Mouse (Mus musculus) v-Abl transformed pro-B cells (cell line): ENCODE results near the gene Prrg3.
"Not testable (repeated sequence)": the region's sequence is repeated elsewhere in the genome, so short reads cannot be mapped to it uniquely, and the experiment has no call there.

Source experiments
- in situ Hi-C, 2 experiments: fragments of 400-800 bp; cut with MboI; formaldehyde crosslinking; loops; one replicate each; pipeline ENCODE4 v1.15.1; 2025; ENCODE audit not compliant: unreplicated experiment in 2 of 2

The Prrg3 gene

GRCm38 (mm10) chrX:71962073-71963051 is at the start of gene Prrg3:
TSS of gene Prrg3 (plus strand) at chrX:71962624.
- in situ Hi-C loops, result no loop called here

GRCm38 (mm10) chrX:71946631-71947030 is 15.8 kb upstream of the Prrg3 start:
- in situ Hi-C loops, result loop anchor here (25.0 kb wide), 2 partner anchors 509 to 866 kb away; no protein-coding TSS in a partner anchor

- in situ Hi-C loops, result no loop called here
These were observed 4.1 kb upstream of the Prrg3 start for GRCm38 (mm10) chrX:71958366-71958765.

GRCm38 (mm10) chrX:71963275-71963912 is 970 bp downstream of the Prrg3 start:
- in situ Hi-C loops, result no loop called here

GRCm38 (mm10) chrX:71968216-71968615 is 5.8 kb downstream of the Prrg3 start:
- in situ Hi-C loops, result no loop called here

GRCm38 (mm10) chrX:71968816-71969215 is 6.4 kb downstream of the Prrg3 start:
- in situ Hi-C loops, result no loop called here

- in situ Hi-C loops, result no loop called here
These were observed 8.9 kb downstream of the Prrg3 start for GRCm38 (mm10) chrX:71971325-71971724.

GRCm38 (mm10) chrX:71972686-71973085 is 10.3 kb downstream of the Prrg3 start, which contains the start of gene Fate1:
TSS of gene Fate1 (plus strand) at chrX:71972986.
- in situ Hi-C loops, result no loop called here

GRCm38 (mm10) chrX:71977681-71978080 is 15.3 kb downstream of the Prrg3 start:
- in situ Hi-C loops, result not testable (repeated sequence)

GRCm38 (mm10) chrX:71980443-71980842 is 18.0 kb downstream of the Prrg3 start:
- in situ Hi-C loops, result no loop called here

GRCm38 (mm10) chrX:71981322-71981721 is 18.9 kb downstream of the Prrg3 start:
- in situ Hi-C loops, result no loop called here

- in situ Hi-C loops, result no loop called here
These were observed 20.8 kb downstream of the Prrg3 start for GRCm38 (mm10) chrX:71983205-71983604.

- in situ Hi-C loops, result no loop called here
These were observed 21.4 kb downstream of the Prrg3 start for GRCm38 (mm10) chrX:71983775-71984174.

GRCm38 (mm10) chrX:71991549-71991948 is 29.1 kb downstream of the Prrg3 start, which contains the start of gene Cnga2:
TSS of gene Cnga2 (plus strand) at chrX:71991849.
- in situ Hi-C loops, result no loop called here

- in situ Hi-C loops, result no loop called here
These were observed 33.5 kb downstream of the Prrg3 start for GRCm38 (mm10) chrX:71995972-71996371.

- in situ Hi-C loops, result no loop called here
These were observed 47.5 kb downstream of the Prrg3 start for GRCm38 (mm10) chrX:72009930-72010329.

GRCm38 (mm10) chrX:72012236-72012635 is 49.8 kb downstream of the Prrg3 start:
- in situ Hi-C loops, result no loop called here

- in situ Hi-C loops, result no loop called here
These were observed 50.4 kb downstream of the Prrg3 start for GRCm38 (mm10) chrX:72012804-72013203.

- in situ Hi-C loops, result no loop called here
These were observed 59.8 kb downstream of the Prrg3 start for GRCm38 (mm10) chrX:72022241-72022640.
